Mouse (Mus musculus) testis, postnatal 14 days (tissue): ENCODE data around the gene Igfbp2.

Source experiments
- DNase-seq: peaks from one replicate; pipeline ENCODE4 v3.0.0; 2021; ENCODE audit warnings: low spot score

Igfbp2 gene

GRCm38 (mm10) chr1:72872521-72872920, 48.2 kb downstream of the Igfbp2 start:
- DNase-seq = peak; percentile 46

DNA sequence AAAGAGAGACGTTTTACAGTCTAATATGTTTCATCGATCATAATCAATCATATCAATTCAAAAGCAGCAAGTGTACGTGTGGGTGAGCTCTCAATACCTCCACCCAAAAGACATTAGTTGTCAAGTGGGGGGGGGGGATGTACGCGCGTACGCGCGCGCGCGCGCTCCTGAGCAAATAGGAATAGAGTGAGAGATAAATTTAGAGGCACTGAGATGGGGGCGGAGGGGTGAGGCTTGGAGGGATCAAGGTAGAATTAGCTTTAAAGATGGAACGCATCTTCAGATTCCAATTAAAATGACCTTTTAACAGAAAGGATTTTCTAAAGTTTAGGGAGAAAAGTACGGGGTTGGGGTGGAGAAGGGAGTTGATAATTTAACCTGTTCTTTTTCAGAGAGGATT, 48.8 kb downstream of the Igfbp2 start:
- no peak for DNase-seq

- DNase-seq = no peak
These were observed 49.4 kb downstream of the Igfbp2 start for GRCm38 (mm10) chr1:72873511-72874286.

DNA sequence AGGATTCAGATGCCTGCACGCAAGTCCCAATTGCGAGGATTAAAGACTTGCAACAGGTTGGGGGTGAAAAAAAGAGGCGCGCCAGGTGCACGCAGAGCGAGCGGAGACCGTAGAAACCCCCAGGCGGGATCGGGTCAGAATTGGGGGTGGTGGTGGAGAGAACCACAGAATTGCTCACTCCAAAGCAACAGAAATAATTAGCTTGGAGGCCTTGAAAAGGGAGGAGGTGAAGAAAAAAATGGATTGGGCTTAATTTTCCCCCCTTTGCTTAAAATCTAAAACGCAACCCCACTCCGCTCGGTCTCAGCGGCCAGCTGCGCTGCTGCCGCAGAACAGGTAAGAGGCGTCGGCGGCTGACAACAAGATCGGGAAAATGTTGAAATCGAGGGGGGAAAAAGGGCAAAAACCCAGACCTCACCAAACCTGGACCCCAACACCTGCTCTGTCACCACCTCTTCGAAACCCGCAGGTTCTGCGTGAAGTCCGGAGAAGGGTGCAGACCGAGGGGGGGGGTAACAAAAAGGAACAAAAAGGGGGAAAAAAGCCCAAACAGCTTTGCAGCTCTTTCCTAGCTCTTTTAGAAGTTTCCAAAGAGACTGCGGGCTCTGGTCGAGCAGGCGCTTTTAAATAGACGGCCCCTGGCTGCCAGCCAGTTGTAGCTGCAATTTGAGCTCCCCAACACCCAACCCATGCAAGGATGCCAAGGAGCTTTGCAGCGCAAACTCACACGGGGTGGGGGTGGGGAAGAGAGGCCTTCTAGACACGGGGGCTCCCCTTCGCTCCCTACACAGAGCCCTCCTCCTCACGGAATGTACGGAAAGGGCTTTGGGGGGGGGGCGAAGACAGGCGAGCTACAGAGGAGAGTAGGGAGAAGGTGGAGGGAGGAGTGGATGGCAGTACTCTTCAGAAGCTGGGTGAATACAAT, 50.2 kb downstream of the Igfbp2 start, which contains the start of gene Igfbp5:
Gene Igfbp5 (minus strand): TSS at position 598 of the 925 bp plus-strand sequence.
- peak; percentile 48 for DNase-seq

DNA sequence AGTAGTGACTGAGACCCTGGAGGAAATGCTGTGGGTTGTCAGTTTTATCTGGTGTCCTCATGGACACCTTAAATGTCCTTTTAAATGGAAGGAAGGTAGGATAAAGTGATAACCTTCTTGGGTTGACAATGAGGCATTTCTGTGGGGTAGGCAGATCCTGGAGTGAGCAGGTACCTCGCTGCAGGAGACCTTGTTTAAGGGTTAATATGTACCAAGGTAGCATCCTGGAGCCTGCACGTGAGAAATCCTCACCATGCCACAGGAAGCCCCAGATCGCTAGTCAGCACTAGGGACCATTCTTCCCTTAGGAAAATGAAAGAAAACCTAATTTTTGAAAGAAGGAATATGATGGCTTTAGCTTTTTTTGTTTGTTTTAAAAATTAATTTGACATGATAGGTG, 51.4 kb downstream of the Igfbp2 start:
- no peak for DNase-seq

- DNase-seq = no peak
These were observed 51.8 kb downstream of the Igfbp2 start for GRCm38 (mm10) chr1:72876111-72876510.

DNA sequence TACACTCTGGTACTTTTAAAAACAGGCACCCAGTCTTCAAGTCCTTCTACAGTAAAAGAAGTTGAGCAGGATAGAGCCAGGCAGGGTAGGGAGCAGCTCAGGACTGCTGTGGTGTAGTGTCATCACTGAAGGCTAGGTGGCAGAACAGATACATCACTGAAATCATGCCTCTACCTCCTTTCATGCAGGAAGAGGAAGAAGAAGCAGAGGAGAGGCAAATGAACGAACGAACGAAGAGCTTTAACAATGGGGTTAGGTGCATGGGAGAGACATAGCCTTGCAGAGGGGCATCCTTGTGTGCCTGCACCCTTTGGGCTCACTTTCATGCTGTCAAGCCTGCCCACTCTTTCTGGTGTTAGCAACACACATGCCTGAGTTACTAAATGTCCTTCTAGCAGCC, 53.6 kb downstream of the Igfbp2 start:
- DNase-seq = no peak

DNA sequence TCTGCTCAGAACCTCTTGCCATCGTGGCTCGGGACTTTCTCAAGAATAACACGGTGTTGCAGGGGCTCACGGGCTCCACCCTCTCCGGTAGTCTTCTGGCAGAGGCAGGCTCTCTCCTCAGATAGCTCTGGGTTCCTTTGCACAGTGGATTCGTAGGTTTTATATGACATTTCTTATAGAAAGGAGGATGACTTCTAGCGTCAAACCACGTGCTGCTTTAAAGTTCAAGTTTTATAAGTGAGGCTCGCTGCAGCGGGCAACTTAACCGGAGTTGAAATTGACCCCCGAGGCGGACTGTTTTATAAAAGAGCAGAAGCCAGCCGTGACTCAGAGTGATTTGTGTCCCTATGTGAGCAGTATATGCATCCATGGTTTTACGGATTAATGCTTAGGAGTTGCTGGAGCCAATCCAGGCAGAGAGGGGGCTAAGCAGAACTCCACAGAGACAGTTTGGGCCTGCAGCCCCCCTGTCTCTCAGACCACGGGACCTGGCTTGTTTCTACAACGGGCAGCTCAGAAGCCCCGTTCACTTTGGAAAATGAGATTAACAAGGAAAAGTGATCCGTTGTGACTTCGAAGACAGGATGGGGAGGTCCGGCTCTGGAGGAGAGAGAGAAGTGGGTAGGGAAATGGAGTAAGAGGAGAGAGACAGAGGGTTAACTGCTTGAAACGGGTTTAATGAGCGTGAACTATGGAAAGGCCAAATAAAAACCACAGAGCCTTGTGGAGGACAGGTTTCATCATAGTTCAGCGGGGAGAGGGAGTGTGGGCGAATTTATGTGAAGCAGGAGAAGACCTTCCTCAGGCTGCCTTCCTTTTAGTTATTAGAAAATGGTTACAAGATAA, 54.4 kb downstream of the Igfbp2 start:
- no peak for DNase-seq

DNA sequence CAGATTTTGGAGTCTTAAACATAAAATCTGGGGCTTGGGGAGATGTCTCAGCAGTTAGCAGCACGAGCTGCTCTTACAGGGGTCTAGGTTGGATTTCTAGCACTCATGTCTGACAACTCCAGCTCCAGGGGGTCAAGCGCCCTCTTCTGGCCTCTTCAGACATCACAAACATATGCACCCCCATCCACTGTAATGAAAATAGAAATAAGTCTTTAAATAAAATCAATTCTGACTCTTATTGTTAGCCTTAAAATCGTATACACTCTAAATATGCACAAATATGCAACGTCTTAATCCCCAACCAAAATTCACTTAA, 55.0 kb downstream of the Igfbp2 start:
- no peak for DNase-seq

GRCm38 (mm10) chr1:72885111-72885818, 61.0 kb downstream of the Igfbp2 start:
- no peak for DNase-seq

DNA sequence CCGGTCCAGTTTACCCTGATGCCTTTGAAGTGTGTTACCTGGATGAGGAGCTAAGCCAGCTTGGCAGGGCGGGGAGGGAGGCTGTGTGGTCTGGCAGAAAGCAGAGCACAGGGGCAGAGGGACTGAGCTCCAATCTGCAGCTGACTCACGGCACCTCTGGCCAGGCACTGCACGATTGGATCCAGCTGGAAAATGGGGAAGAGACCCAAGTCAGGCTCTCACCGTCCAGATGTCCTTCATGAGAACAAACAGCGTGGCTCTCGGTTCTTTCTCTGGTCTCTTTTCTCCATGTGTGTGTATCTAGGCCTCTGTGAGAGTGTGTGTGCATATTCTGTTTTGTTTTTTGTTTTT, 61.5 kb downstream of the Igfbp2 start:
- DNase-seq = no peak

GRCm38 (mm10) chr1:72887910-72888309, 63.6 kb downstream of the Igfbp2 start:
- DNase-seq = no peak

GRCm38 (mm10) chr1:72895821-72896220, 71.5 kb downstream of the Igfbp2 start:
- no peak for DNase-seq
